Mouse (Mus musculus): ENCODE measurements around the gene Gm10644. TPM values are rescaled to one million over a fixed set of nuclear protein-coding genes. Genes with fewer than 3 reads are reported as not detected.

Gm10644 gene
- polyA plus RNA-seq, 1 experiment from 2014 or later, result 0.55 TPM

GRCm38 (mm10) chr8:83956789-83957188, 1.8 kb upstream of the Gm10644 start:
- H3K9ac ChIP-seq, result peak overlapping the region; percentile 85
- no peaks in the 10 kb centered on the region for H3K9me3 ChIP-seq
- H3K27me3 ChIP-seq (replicated peaks), result no peaks in the 10 kb centered on the region
- no peak overlapping the region for H3K27ac ChIP-seq (replicated peaks)
- 0 out of 2 replicates have a peak, but pooled peaks cover 4% of the 10 kb centered on the region for H3K36me3 ChIP-seq
- peaks cover 23% of the 10 kb centered on the region for H3K4me1 ChIP-seq
- peak overlapping the region; percentile 83 for H3K4me3 ChIP-seq
- H3K4me2 ChIP-seq, result peak overlapping the region; percentile 98
- ATAC-seq (ENCODE audit: extremely low read depth, insufficient number of reproducible peaks, low FRiP score, low TSS enrichment), result no peak
- WGBS, result 10% methylated on average over 1 of the region's 1 CpGs

- 5% methylated on average over 15 of the region's 15 CpGs for WGBS
- peaks cover 23% of the 10 kb centered on the region for H3K4me1 ChIP-seq
- H3K9ac ChIP-seq, result peak overlapping the region; percentile 85
- H3K4me3 ChIP-seq, result peak overlapping the region; percentile 83
- no peaks in the 10 kb centered on the region for H3K27me3 ChIP-seq (replicated peaks)
- ATAC-seq (ENCODE audit: extremely low read depth, insufficient number of reproducible peaks, low FRiP score, low TSS enrichment), result no peak
- 0 out of 2 replicates have a peak, but pooled peaks cover 4% of the 10 kb centered on the region for H3K36me3 ChIP-seq
- H3K4me2 ChIP-seq, result peak overlapping the region; percentile 98
- 0 out of 2 replicates have a peak overlapping the region, but pooled peaks have one; percentile 13 for H3K27ac ChIP-seq (replicated peaks)
- no peaks in the 10 kb centered on the region for H3K9me3 ChIP-seq
These were observed 883 bp upstream of the Gm10644 start for GRCm38 (mm10) chr8:83955958-83956218.

- Histone ChIP-seq H3K4me2 (peak overlapping the region; percentile 98), H3K9me3 (no peaks in the 10 kb centered on the region), H3K4me1 (peaks cover 23% of the 10 kb centered on the region), H3K27me3 (replicated peaks) (no peaks in the 10 kb centered on the region), H3K36me3 (0 out of 2 replicates have a peak, but pooled peaks cover 2% of the 10 kb centered on the region), H3K27ac (replicated peaks) (no peak overlapping the region; the same call in 1 of the 2 replicates), H3K4me3 (peak overlapping the region; percentile 83), H3K9ac (peak overlapping the region; percentile 81)
- ATAC-seq (ENCODE audit: extremely low read depth, insufficient number of reproducible peaks, low FRiP score, low TSS enrichment), result no peak
- under 1% methylated on average over 14 of the region's 14 CpGs for WGBS
These were observed 278 bp downstream of the Gm10644 start for GRCm38 (mm10) chr8:83954749-83955105.

GRCm38 (mm10) chr8:83945540-83945939, 9.5 kb downstream of the Gm10644 start:
- no peak overlapping the region for H3K4me2 ChIP-seq
- H3K27me3 ChIP-seq (replicated peaks), result no peaks in the 10 kb centered on the region
- no peak overlapping the region for H3K4me3 ChIP-seq
- WGBS, result 43% methylated on average over 3 of the region's 3 CpGs
- H3K9ac ChIP-seq, result no peak overlapping the region
- no peaks in the 10 kb centered on the region for H3K9me3 ChIP-seq
- H3K27ac ChIP-seq (replicated peaks), result no peak overlapping the region
- no peak for ATAC-seq (ENCODE audit: extremely low read depth, insufficient number of reproducible peaks, low FRiP score, low TSS enrichment)
- H3K4me1 ChIP-seq, result no peaks in the 10 kb centered on the region
- peaks cover under 1% of the 10 kb centered on the region; the same call in 1 of the 2 replicates for H3K36me3 ChIP-seq

GRCm38 (mm10) chr8:83942446-83942845, 12.6 kb downstream of the Gm10644 start:
- 69% methylated on average over 1 of the region's 1 CpGs for WGBS
- H3K9ac ChIP-seq, result no peak overlapping the region

GRCm38 (mm10) chr8:83941066-83941677, 13.8 kb downstream of the Gm10644 start:
- Histone ChIP-seq H3K27me3 (replicated peaks) (no peaks in the 10 kb centered on the region), H3K9ac (no peak overlapping the region), H3K4me3 (no peak overlapping the region), H3K27ac (replicated peaks) (no peak overlapping the region), H3K9me3 (no peaks in the 10 kb centered on the region), H3K36me3 (peaks cover 44% of the 10 kb centered on the region), H3K4me2 (no peak overlapping the region), H3K4me1 (no peaks in the 10 kb centered on the region)
- 73% methylated on average over 6 of the region's 6 CpGs for WGBS
- no peak for ATAC-seq (ENCODE audit: extremely low read depth, insufficient number of reproducible peaks, low FRiP score, low TSS enrichment)

More at GRCm38 (mm10) chr8:83942446-83942845, 12.6 kb downstream of the Gm10644 start:
- peaks cover 31% of the 10 kb centered on the region for H3K36me3 ChIP-seq
- no peaks in the 10 kb centered on the region for H3K4me1 ChIP-seq
- no peaks in the 10 kb centered on the region for H3K9me3 ChIP-seq
- H3K4me3 ChIP-seq, result no peak overlapping the region
- no peaks in the 10 kb centered on the region for H3K27me3 ChIP-seq (replicated peaks)
- no peak for ATAC-seq (ENCODE audit: extremely low read depth, insufficient number of reproducible peaks, low FRiP score, low TSS enrichment)
- no peak overlapping the region for H3K4me2 ChIP-seq
- no peak overlapping the region for H3K27ac ChIP-seq (replicated peaks)

- no peak overlapping the region for H3K27ac ChIP-seq (replicated peaks)
- no peaks in the 10 kb centered on the region for H3K4me1 ChIP-seq
- H3K9me3 ChIP-seq, result no peaks in the 10 kb centered on the region
- no peaks in the 10 kb centered on the region for H3K27me3 ChIP-seq (replicated peaks)
- no peak for ATAC-seq (ENCODE audit: extremely low read depth, insufficient number of reproducible peaks, low FRiP score, low TSS enrichment)
- H3K9ac ChIP-seq, result no peak overlapping the region
- no peak overlapping the region for H3K4me3 ChIP-seq
- 90% methylated on average over 15 of the region's 15 CpGs for WGBS
- H3K4me2 ChIP-seq, result no peak overlapping the region
- peaks cover 72% of the 10 kb centered on the region for H3K36me3 ChIP-seq
These were observed 16.7 kb downstream of the Gm10644 start for GRCm38 (mm10) chr8:83938330-83938729.

- Histone ChIP-seq H3K9me3 (no peaks in the 10 kb centered on the region), H3K4me3 (no peak overlapping the region), H3K4me2 (no peak overlapping the region), H3K27me3 (replicated peaks) (no peaks in the 10 kb centered on the region), H3K27ac (replicated peaks) (no peak overlapping the region), H3K4me1 (no peaks in the 10 kb centered on the region), H3K36me3 (peaks cover 79% of the 10 kb centered on the region), H3K9ac (no peak overlapping the region)
- 84% methylated on average over 7 of the region's 7 CpGs for WGBS
- ATAC-seq (ENCODE audit: extremely low read depth, insufficient number of reproducible peaks, low FRiP score, low TSS enrichment), result no peak
These were observed 17.4 kb downstream of the Gm10644 start for GRCm38 (mm10) chr8:83937645-83938044.

GRCm38 (mm10) chr8:83935435-83935834, 19.6 kb downstream of the Gm10644 start:
- Histone ChIP-seq H3K4me1 (no peaks in the 10 kb centered on the region), H3K27ac (replicated peaks) (no peak overlapping the region), H3K4me3 (no peak overlapping the region), H3K27me3 (replicated peaks) (no peaks in the 10 kb centered on the region), H3K9me3 (no peaks in the 10 kb centered on the region), H3K36me3 (peaks cover 100% of the 10 kb centered on the region), H3K9ac (no peak overlapping the region), H3K4me2 (no peak overlapping the region)
- WGBS, result 86% methylated on average over 8 of the region's 8 CpGs
- no peak for ATAC-seq (ENCODE audit: extremely low read depth, insufficient number of reproducible peaks, low FRiP score, low TSS enrichment)

GRCm38 (mm10) chr8:83934994-83935393, 20.0 kb downstream of the Gm10644 start:
- Histone ChIP-seq H3K9me3 (no peaks in the 10 kb centered on the region), H3K4me3 (no peak overlapping the region), H3K36me3 (peaks cover 100% of the 10 kb centered on the region), H3K4me2 (no peak overlapping the region), H3K4me1 (no peaks in the 10 kb centered on the region), H3K9ac (no peak overlapping the region), H3K27ac (replicated peaks) (no peak overlapping the region), H3K27me3 (replicated peaks) (no peaks in the 10 kb centered on the region)
- 80% methylated on average over 2 of the region's 2 CpGs for WGBS
- no peak for ATAC-seq (ENCODE audit: extremely low read depth, insufficient number of reproducible peaks, low FRiP score, low TSS enrichment)

- Histone ChIP-seq H3K27me3 (replicated peaks) (no peaks in the 10 kb centered on the region), H3K9ac (no peak overlapping the region), H3K4me2 (no peak overlapping the region), H3K4me1 (no peaks in the 10 kb centered on the region), H3K36me3 (peaks cover 100% of the 10 kb centered on the region), H3K27ac (replicated peaks) (no peak overlapping the region), H3K4me3 (no peak overlapping the region), H3K9me3 (no peaks in the 10 kb centered on the region)
- 78% methylated on average over 5 of the region's 5 CpGs for WGBS
- no peak for ATAC-seq (ENCODE audit: extremely low read depth, insufficient number of reproducible peaks, low FRiP score, low TSS enrichment)
These were observed 20.8 kb downstream of the Gm10644 start for GRCm38 (mm10) chr8:83934222-83934621.

GRCm38 (mm10) chr8:83926266-83926665, 28.7 kb downstream of the Gm10644 start:
- H3K4me2 ChIP-seq, result no peak overlapping the region
- ATAC-seq (ENCODE audit: extremely low read depth, insufficient number of reproducible peaks, low FRiP score, low TSS enrichment), result no peak
- WGBS, result 64% methylated on average over 7 of the region's 7 CpGs
- H3K9ac ChIP-seq, result no peak overlapping the region
- no peak overlapping the region for H3K27ac ChIP-seq (replicated peaks)
- H3K4me3 ChIP-seq, result no peak overlapping the region
- H3K4me1 ChIP-seq, result no peaks in the 10 kb centered on the region
- H3K9me3 ChIP-seq, result no peaks in the 10 kb centered on the region
- H3K36me3 ChIP-seq, result peaks cover 85% of the 10 kb centered on the region
- H3K27me3 ChIP-seq (replicated peaks), result no peaks in the 10 kb centered on the region
